Mouse (Mus musculus) c-Kit-negative CD71-positive TER-119-positive erythroid progenitor cells, embryonic 14.5 days (primary cell): ENCODE results near the gene Pde12.

Experiments
- DNase-seq: peaks from one replicate; pipeline ENCODE4 v3.0.0-alpha.2; 2013; ENCODE audit warnings: low read depth, low spot score

Pde12 gene

DNA sequence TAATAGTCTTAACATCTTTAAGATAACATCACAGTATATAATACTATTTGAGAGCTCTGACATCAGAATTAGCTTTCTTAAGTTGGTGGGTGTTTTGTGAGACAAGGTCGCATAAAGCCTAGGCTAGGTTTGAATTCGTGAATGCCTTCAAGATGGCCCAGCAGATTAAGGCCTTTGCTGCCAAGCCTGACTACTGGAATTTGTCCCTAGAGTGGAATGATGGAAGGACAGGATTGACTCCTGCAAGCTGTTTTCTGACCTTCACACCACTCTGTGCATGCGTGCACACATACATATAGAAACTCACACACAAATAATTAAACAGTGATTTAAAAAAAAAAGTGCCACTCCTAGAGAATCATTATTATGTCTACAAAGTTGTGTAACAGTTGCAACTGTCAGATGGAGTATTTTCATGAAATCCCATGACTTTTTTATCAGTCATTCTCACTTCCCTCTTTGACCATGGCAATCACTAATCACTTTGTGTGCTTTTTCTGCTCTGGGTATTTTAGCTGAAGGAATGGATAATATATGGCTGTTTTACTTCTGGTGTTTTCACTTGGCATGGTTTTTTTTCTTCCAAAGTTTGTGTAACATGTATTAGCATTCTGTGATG, 26.6 kb downstream of the Pde12 start:
- DNase-seq = no peak

- DNase-seq = no peak
These were observed 29.7 kb downstream of the Pde12 start for GRCm38 (mm10) chr14:26639961-26640360.

DNA sequence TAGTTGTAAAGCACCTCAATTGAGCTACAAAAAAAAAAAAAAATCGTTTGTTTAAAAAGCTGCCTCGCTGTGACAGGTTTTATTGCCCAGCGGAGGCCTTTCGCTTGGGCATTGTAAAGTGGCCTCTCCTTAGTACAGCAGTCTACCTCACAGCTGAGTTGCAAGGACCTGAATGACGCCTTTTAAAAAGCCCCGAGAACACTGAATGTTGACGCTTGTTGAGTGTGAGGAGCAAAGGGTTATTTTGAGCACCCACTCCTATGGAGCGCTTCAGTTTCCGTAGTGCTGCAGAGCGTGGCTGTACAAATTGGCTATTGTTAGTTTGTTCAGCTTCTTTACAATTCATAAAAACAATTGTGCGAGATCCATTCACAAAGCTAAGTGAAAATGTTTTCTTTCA, 30.4 kb downstream of the Pde12 start:
- no peak for DNase-seq

- peak; percentile 44 for DNase-seq
These were observed 31.0 kb downstream of the Pde12 start for GRCm38 (mm10) chr14:26638708-26639084.

DNA sequence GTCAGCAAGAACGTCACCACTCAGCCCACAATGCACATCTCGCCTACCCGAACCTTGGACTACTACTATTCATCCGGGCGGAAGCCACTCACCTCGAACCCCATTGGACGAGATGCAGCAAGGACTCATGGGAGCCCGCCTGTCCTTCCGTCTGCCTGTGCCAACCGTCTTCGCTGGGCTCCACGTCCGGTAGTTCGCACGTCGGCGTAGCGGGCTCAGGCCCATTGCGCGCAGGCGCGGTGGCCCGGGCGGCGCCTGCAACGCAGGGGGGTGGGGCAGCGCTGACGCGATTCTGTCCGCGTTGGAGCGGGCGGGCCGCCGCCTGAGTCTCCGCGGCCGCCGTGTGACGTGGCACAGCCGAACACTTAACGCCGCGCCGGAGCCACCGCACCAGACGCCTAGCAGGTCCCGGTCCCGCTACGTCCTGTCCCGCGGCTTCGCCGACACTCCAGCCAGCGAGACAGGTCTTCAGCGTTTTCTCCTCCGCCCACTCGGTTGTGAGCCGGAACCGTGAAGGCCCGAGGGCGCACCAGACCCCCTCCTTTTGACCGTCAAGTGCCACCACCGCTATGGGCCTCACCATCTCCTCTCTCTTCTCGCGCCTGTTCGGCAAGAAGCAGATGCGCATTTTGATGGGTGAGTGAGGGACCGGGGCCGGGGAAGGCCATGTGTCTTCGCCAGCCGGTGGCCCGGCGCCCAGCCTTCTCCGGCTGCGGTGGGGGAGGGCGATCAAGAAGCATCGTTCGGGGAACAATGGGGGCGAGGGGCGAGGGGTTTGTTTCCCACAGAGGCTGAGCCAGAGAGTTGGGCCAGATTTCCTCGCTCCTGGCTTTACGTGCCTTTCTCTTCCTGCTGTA, 31.6 kb downstream of the Pde12 start, which contains the start of gene Arf4:
Arf4 (plus strand) TSS at position 224 of the 857 bp plus-strand sequence.
- peak; percentile 96 for DNase-seq

- DNase-seq = no peak
These were observed 32.4 kb downstream of the Pde12 start for GRCm38 (mm10) chr14:26637025-26637850.

DNA sequence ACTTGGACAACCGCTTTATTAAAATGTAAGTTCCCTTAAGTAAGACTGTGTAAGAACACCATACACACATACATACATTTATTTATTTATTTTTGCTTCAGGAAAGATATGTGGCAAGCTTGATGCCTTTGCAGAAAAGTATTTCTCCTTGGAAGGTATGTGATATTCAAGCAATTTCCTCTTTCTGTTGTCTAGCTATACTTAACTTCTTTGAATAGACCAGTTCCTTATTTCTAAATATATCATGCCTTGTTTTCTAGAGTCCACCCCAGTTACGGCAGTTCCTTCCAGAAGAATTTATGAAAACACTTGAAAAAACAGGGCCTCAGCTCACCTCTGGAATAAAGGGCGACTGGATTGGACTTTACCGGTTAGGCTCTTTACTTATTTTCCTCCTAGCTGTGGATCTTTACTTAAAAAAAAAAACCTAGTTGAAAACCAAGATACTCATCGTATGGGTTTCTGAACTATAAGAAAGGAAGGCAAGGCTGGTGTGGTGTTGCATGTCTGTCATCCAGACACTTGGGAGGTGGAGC, 43.0 kb downstream of the Pde12 start:
- DNase-seq = no peak

GRCm38 (mm10) chr14:26625301-26625700, 44.4 kb downstream of the Pde12 start:
- no peak for DNase-seq

GRCm38 (mm10) chr14:26610689-26611088, 59.0 kb downstream of the Pde12 start:
- DNase-seq = no peak
